Mouse (Mus musculus) kidney, embryonic 16.5 days (tissue): Measurements from ENCODE around the gene Mrpl55. TPM values are rescaled to one million over a fixed set of nuclear protein-coding genes. Genes with fewer than 3 reads are reported as not detected.

Source experiments
- ATAC-seq: fragments of 200-750 bp; cut with Nextera tagmentation; 2 replicates; pipeline ENCODE4 v1.8.0; 2017; ENCODE audit warnings: moderate TSS enrichment; ENCODE audit not compliant: low FRiP score, low TSS enrichment
- H3K27ac ChIP-seq: fragments of 300-500 bp; sonication (generic); 2 replicates; pipeline ENCODE4 v1.5.1; 2014; ENCODE audit warnings: low read length
- H3K27me3 ChIP-seq: fragments of 300-500 bp; sonication (generic); 2 replicates; pipeline ENCODE4 v1.6.1; 2014; ENCODE audit warnings: low read length, control low read depth, mixed read lengths; ENCODE audit not compliant: insufficient read depth
- H3K36me3 ChIP-seq: fragments of 300-500 bp; sonication (generic); 2 replicates; pipeline ENCODE4 v1.6.1; 2014; ENCODE audit warnings: low read length, control low read depth, mixed read lengths; ENCODE audit not compliant: insufficient read depth
- H3K4me1 ChIP-seq: fragments of 300-500 bp; sonication (generic); 2 replicates; pipeline ENCODE4 v1.6.1; 2014; ENCODE audit warnings: low read length, control low read depth, mixed read lengths; ENCODE audit not compliant: insufficient read depth
- H3K4me2 ChIP-seq: fragments of 300-500 bp; sonication (generic); replicated peaks from 2 replicates; pipeline ENCODE4 v1.6.1; 2014; ENCODE audit warnings: low read depth, low read length
- H3K4me3 ChIP-seq: fragments of 300-500 bp; sonication (generic); 2 replicates; pipeline ENCODE4 v1.5.1; 2014; ENCODE audit warnings: mild to moderate bottlenecking, low read length
- H3K9ac ChIP-seq: fragments of 300-500 bp; sonication (generic); replicated peaks from 2 replicates; pipeline ENCODE4 v1.6.1; 2014; ENCODE audit warnings: low read length
- H3K9me3 ChIP-seq: fragments of 300-500 bp; sonication (generic); 2 replicates; pipeline ENCODE4 v1.6.1; 2016; ENCODE audit warnings: low read length, control low read depth
- WGBS: fragments of 180-500 bp; shearing (Covaris S2); extraction: QIAGEN DNeasy Blood & Tissue Kit; methylation state at CpG from one replicate; pipeline ENCODE4 v1.1.7; 2014; 5-methylcytosine and 5-hydroxymethylcytosine counted together
- polyA plus RNA-seq: library from polyadenylated mRNA; unstranded; fragments of >200 nt; fragmentation: Nextera tagmentation; extraction: Ambion mirVana; gene quantifications from 2 replicates; pipeline ENCODE4 v1.2.1, GENCODE M21; 2015

The Mrpl55 gene
- polyA plus RNA-seq, 1 experiment from 2014 or later = 104 TPM

DNA sequence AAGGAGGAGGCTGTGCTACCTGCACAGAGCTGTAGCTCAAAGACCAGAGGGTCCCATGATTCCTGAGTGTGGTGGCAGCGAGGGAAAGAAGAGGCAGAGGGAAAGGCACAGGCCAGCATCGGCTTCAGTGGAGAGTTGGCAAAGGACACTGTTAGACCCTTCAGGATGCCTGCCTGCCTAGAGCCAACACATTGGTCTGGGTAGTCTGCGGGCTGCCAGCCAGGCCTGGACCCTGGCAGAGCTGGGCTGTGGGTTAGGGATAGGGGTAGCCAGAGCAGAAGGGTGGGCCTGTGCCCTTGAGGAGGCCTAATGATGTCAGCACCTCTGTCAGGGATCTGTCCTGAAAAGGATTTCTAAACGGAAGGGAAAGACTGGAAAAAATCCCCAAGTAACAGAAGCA is 37.5 kb downstream of the Mrpl55 start:
- Histone ChIP-seq H3K27ac (no peak overlapping the region), H3K9me3 (no peaks in the 10 kb centered on the region), H3K36me3 (no peaks in the 10 kb centered on the region), H3K27me3 (peaks cover 12% of the 10 kb centered on the region; the same call in 1 of the 2 replicates), H3K4me1 (peaks cover 7% of the 10 kb centered on the region), H3K4me2 (no peak overlapping the region), H3K9ac (no peak overlapping the region), H3K4me3 (no peak overlapping the region)
- ATAC-seq = no peak
- WGBS = 80% methylated on average over 4 of the region's 4 CpGs

DNA sequence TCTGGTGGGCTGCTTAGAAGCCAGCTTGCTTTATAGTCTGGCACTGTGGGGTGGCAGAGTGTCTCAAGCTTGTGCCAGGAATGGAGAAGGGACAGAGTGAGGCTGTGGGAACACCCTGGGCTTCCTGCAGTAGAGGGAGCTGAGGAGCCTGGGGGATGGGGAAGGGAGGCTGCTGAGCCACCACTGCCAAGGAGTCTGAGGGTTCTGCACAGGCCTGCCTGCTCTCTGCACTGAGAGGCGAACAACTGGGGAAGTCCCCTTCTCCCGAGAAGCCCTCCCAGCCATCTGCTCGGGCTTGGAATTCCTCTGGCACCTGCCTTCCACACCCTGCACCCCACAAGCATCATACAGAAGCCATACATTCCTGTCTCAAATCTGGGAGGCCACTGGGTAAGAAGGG is 39.6 kb downstream of the Mrpl55 start:
- Histone ChIP-seq H3K36me3 (no peaks in the 10 kb centered on the region), H3K9me3 (no peaks in the 10 kb centered on the region), H3K27ac (no peak overlapping the region), H3K4me1 (peaks cover 7% of the 10 kb centered on the region), H3K9ac (no peak overlapping the region), H3K27me3 (peaks cover 13% of the 10 kb centered on the region; the same call in 1 of the 2 replicates), H3K4me2 (no peak overlapping the region), H3K4me3 (no peak overlapping the region)
- no peak for ATAC-seq
- 17% methylated on average over 3 of the region's 3 CpGs for WGBS

DNA sequence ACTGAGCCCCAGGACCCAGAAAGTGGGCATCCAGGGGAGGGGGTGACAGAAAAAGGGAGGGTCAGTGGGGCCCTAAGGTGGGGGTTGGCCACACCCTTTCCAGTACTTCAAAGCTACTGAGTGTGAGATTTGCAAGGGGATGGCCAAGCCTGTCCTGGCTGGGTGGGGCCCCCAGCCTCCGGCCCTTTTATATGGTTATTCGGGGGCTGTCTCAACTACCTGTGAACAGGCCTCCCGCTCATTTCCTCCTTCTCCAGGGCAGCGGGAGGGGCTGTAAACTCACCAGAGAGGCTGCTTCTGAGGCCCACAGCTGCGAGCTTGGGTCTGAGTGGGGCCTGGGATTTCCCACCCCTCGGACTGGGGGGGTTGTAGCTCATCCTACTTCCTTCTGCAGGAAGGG is 41.6 kb downstream of the Mrpl55 start:
- no peaks in the 10 kb centered on the region for H3K36me3 ChIP-seq
- no peak for ATAC-seq
- no peaks in the 10 kb centered on the region for H3K9me3 ChIP-seq
- peaks cover 13% of the 10 kb centered on the region; the same call in 1 of the 2 replicates for H3K27me3 ChIP-seq
- H3K27ac ChIP-seq = no peak overlapping the region
- peaks cover 3% of the 10 kb centered on the region for H3K4me1 ChIP-seq
- 13% methylated on average over 6 of the region's 6 CpGs for WGBS
- no peak overlapping the region for H3K4me3 ChIP-seq
- no peak overlapping the region for H3K4me2 ChIP-seq
- no peak overlapping the region for H3K9ac ChIP-seq

DNA sequence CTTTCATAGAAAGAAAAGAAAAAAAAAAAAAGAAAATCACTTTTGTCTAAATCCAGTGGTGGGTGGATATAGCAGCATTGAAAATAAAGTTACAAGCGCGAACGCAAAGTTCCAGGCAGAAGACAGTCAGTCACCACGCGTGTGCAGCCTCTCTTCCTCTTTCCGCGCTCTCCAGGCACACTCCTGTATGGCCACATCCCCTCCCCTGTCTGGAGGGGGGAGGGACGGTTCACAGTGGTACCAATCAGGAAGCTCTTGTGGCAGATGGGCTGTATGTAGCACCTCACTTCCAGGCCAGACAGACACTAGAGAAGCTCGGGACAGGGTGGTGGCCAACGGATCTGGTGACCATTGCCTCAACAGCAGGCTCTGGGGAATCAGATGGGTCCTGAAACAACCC is 45.8 kb downstream of the Mrpl55 start:
- Histone ChIP-seq H3K4me2 (no peak overlapping the region), H3K4me1 (no peaks in the 10 kb centered on the region), H3K27me3 (0 out of 2 replicates have a peak, but pooled peaks cover 4% of the 10 kb centered on the region), H3K36me3 (no peaks in the 10 kb centered on the region), H3K27ac (no peak overlapping the region), H3K9me3 (no peaks in the 10 kb centered on the region), H3K9ac (no peak overlapping the region), H3K4me3 (no peak overlapping the region)
- no peak for ATAC-seq
- WGBS = 53% methylated on average over 10 of the region's 10 CpGs

Other genes starting within 250 kb of the Mrpl55 start
- gene Hist3h2a, start 247.8 kb upstream of the Mrpl55 start, polyA plus RNA-seq = 39.5 and 39.7 TPM in 2 replicates
- 0.42 and 0.64 TPM in 2 replicates for gene Trim17, start 247.8 kb upstream of the Mrpl55 start, polyA plus RNA-seq
- 22.9 and 25.9 TPM in 2 replicates for gene Trim11, start 224.4 kb upstream of the Mrpl55 start, polyA plus RNA-seq
- gene Obscn, start 66.1 kb upstream of the Mrpl55 start, polyA plus RNA-seq = 0.50 and 0.51 TPM in 2 replicates
- 6.9 and 8.5 TPM in 2 replicates for gene Iba57, start 38.7 kb upstream of the Mrpl55 start, polyA plus RNA-seq
- 0.36 and 0.67 TPM in 2 replicates for gene Gjc2, start 19.3 kb upstream of the Mrpl55 start, polyA plus RNA-seq
- 134 and 141 TPM in 2 replicates for gene Guk1, start 10.3 kb upstream of the Mrpl55 start, polyA plus RNA-seq
- gene 2310033P09Rik, start 5.8 kb downstream of the Mrpl55 start, polyA plus RNA-seq = 33.6 and 34.7 TPM in 2 replicates
- gene Arf1, start 25.8 kb downstream of the Mrpl55 start, polyA plus RNA-seq = 760 and 797 TPM in 2 replicates
- not detected in 2 replicates for gene Wnt3a, start 88.3 kb downstream of the Mrpl55 start, polyA plus RNA-seq
- gene Wnt9a, start 104.4 kb downstream of the Mrpl55 start, polyA plus RNA-seq = 1.6 and 1.8 TPM in 2 replicates
- gene Prss38, start 173.2 kb downstream of the Mrpl55 start, polyA plus RNA-seq = not detected in 2 replicates
- gene Jmjd4, start 247.6 kb downstream of the Mrpl55 start, polyA plus RNA-seq = 13.0 and 13.6 TPM in 2 replicates
- gene Snap47, start 248.7 kb downstream of the Mrpl55 start, polyA plus RNA-seq = 119 and 124 TPM in 2 replicates